Mouse (Mus musculus): Measurements from ENCODE around the gene Zglp1.

- no peak for TF ChIP-seq POLR2AphosphoS2 (IDR thresholded peaks at IDR 0.05; ENCODE audit: low read length)
- peak; percentile 34; the same call in 1 of the 2 replicates for TF ChIP-seq NELFE (IDR thresholded peaks at IDR 0.05; ENCODE audit: low read depth, low read length)
- no peak for TF ChIP-seq CTCF (IDR thresholded peaks at IDR 0.05 in 2 of 3, conservative IDR thresholded peaks at IDR 0.05 in 1 of 3; ENCODE audit: control insufficient read depth in 1 of 3, insufficient read depth in 1 of 3, low read depth in 2 of 3, low read length in 3 of 3, poor library complexity in 1 of 3, severe bottlenecking in 1 of 3)
- TF ChIP-seq EP300 (IDR thresholded peaks at IDR 0.05; ENCODE audit: low read depth in 1 of 2, low read length in 2 of 2), result peak; percentile 88
- TF ChIP-seq ZKSCAN1 (IDR thresholded peaks at IDR 0.05; ENCODE audit: low read depth, low read length), result no peak
- TF ChIP-seq POLR2AphosphoS5 (IDR thresholded peaks at IDR 0.05; ENCODE audit: borderline replicate concordance, low read depth, low read length), result peak; percentile 80; the same call in 1 of the 2 replicates
- no peak for TF ChIP-seq SMC3 (IDR thresholded peaks at IDR 0.05; ENCODE audit: low read depth, low read length)
- peak in 1 of 2 experiments; percentile 46; a peak in 1 of 4 replicates for TF ChIP-seq POLR2A (IDR thresholded peaks at IDR 0.05; ENCODE audit: control insufficient read depth in 1 of 2, insufficient read depth in 1 of 2, low read depth in 1 of 2, low read length in 2 of 2, poor library complexity in 1 of 2)
- TF ChIP-seq RCOR1 (IDR thresholded peaks at IDR 0.05; ENCODE audit: low read depth, low read length), result peak; percentile 89
- TF ChIP-seq UBTF (IDR thresholded peaks at IDR 0.05; ENCODE audit: borderline replicate concordance, insufficient read depth, low read depth, low read length), result no peak
- TF ChIP-seq ZNF384 (IDR thresholded peaks at IDR 0.05; ENCODE audit: low read depth, low read length), result peak; percentile 50; the same call in 1 of the 2 replicates
- peak; percentile 88 for TF ChIP-seq GATA1 (IDR thresholded peaks at IDR 0.05; ENCODE audit: low read depth, low read length)
- TF ChIP-seq MAFK (IDR thresholded peaks at IDR 0.05; ENCODE audit: borderline replicate concordance, low read depth, low read length), result no peak
- peak; percentile 64; the same call in 1 of the 2 replicates for TF ChIP-seq HCFC1 (IDR thresholded peaks at IDR 0.05; ENCODE audit: low read depth, low read length)
These were observed 23.3 kb downstream of the Zglp1 start for GRCm38 (mm10) chr9:21043563-21043962.

Measured in MEL (cell line).